Mouse (Mus musculus): ENCODE data around the gene Hivep2.

DNA sequence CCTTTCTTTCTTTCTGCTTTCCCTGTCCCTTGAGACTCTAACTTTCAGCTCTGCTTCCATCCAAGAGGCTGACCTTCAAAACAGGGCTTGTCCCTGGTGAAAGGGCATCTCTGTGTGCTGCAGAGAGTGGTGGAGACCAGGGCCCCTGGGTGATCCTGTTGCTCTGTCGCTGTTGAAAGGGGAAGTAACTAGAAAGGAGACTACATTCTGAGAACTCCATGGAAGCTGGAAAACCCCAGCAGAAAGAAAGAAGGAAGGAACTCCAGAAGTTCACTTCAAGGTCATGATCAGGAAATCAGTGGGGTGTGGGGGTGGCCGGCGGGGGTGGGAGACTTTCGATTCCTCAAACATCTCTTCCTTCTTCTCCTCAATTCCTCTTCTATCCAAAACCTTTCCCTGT is 208.2 kb downstream of the Hivep2 start:
- TF ChIP-seq CTCF (IDR thresholded peaks at IDR 0.05; ENCODE audit: low read depth, low read length) (no peak), TAL1 (conservative IDR thresholded peaks at IDR 0.05; ENCODE audit: low read depth, low read length) (no peak), GATA1 (IDR thresholded peaks at IDR 0.05; ENCODE audit: borderline replicate concordance, low read length) (no peak), POLR2AphosphoS5 (IDR thresholded peaks at IDR 0.05; ENCODE audit: insufficient replicate concordance, low read depth, low read length) (no peak)
